Mouse (Mus musculus) limb, embryonic 12.5 days (tissue): ENCODE results near the gene Aar2. TPM values are rescaled to one million over a fixed set of nuclear protein-coding genes. Genes with fewer than 3 reads are reported as not detected.
A peak's percentile ranks its signal among the peaks of the same experiment; 100 is the strongest.

Experiments used
- ATAC-seq: fragments of 200-750 bp; cut with Nextera tagmentation; 2 replicates; pipeline ENCODE4 v1.8.0; 2017; ENCODE audit warnings: low read depth, moderate TSS enrichment; ENCODE audit not compliant: insufficient number of reproducible peaks, insufficient read depth, low FRiP score, low TSS enrichment
- H3K27ac ChIP-seq: fragments of 300-500 bp; sonication (generic); 2 replicates; pipeline ENCODE4 v1.5.1; 2016; ENCODE audit warnings: mild to moderate bottlenecking, moderate library complexity
- H3K27me3 ChIP-seq: fragments of 300-500 bp; sonication (generic); 2 replicates; pipeline ENCODE4 v1.6.1; 2016; ENCODE audit warnings: mild to moderate bottlenecking, moderate library complexity
- H3K36me3 ChIP-seq: fragments of 300-500 bp; sonication (generic); 2 replicates; pipeline ENCODE4 v1.6.1; 2016; ENCODE audit warnings: mild to moderate bottlenecking, moderate library complexity
- H3K4me1 ChIP-seq: fragments of 300-500 bp; sonication (generic); replicated peaks from 2 replicates; pipeline ENCODE4 v1.6.1; 2016
- H3K4me2 ChIP-seq: fragments of 300-500 bp; sonication (generic); 2 replicates; pipeline ENCODE4 v1.6.1; 2016; ENCODE audit warnings: mild to moderate bottlenecking, moderate library complexity
- H3K4me3 ChIP-seq: fragments of 300-500 bp; sonication (generic); replicated peaks from 2 replicates; pipeline ENCODE4 v1.5.1; 2016; ENCODE audit warnings: mild to moderate bottlenecking
- H3K9ac ChIP-seq: fragments of 300-500 bp; sonication (generic); replicated peaks from 2 replicates; pipeline ENCODE4 v1.6.1; 2016; ENCODE audit warnings: mild to moderate bottlenecking, moderate library complexity
- H3K9me3 ChIP-seq: fragments of 300-500 bp; sonication (generic); 2 replicates; pipeline ENCODE4 v1.6.1; 2016; ENCODE audit warnings: mild to moderate bottlenecking, moderate library complexity
- WGBS: fragments of 180-500 bp; shearing (Covaris S2); methylation state at CpG from one replicate; pipeline ENCODE4 v1.1.7; 2016; 5-methylcytosine and 5-hydroxymethylcytosine counted together
- polyA plus RNA-seq: library from polyadenylated mRNA; unstranded; fragments of >200 nt; fragmentation: Nextera tagmentation; extraction: Ambion mirVana; gene quantifications from 2 replicates; pipeline ENCODE4 v1.2.1, GENCODE M21; 2016

The Aar2 gene
- polyA plus RNA-seq, 1 experiment from 2014 or later = 43.4 TPM

GRCm38 (mm10) chr2:156602581-156602980 lies 55.2 kb downstream of the Aar2 start:
- H3K27ac ChIP-seq = no peak overlapping the region
- H3K4me2 ChIP-seq = no peak overlapping the region
- no peak overlapping the region for H3K9ac ChIP-seq
- H3K4me3 ChIP-seq = no peak overlapping the region
- H3K4me1 ChIP-seq = no peaks in the 10 kb centered on the region
- WGBS = 83% methylated on average over 7 of the region's 7 CpGs
- ATAC-seq = no peak
- H3K27me3 ChIP-seq = no peaks in the 10 kb centered on the region; the same call in none of the 2 replicates
- H3K9me3 ChIP-seq = no peaks in the 10 kb centered on the region
- no peaks in the 10 kb centered on the region for H3K36me3 ChIP-seq

DNA sequence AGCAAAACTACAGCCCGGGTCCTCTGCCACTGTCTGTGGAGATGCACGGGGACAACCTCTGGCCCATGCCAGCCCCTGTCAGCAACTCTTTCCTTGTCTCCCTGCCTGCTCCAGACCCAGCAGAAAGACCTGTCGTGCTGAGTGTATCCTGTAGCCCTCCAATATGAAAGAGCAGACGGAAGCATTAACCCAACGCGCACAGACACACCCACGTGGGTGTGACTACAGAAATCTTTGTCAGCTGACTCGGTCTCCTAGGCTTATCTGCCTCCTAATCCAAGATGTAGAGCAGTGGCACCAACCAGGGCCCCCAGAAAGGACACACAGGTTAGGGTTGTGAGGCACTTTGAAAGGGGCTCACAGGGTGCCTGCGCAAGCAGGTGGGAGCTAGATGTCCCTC lies 56.3 kb downstream of the Aar2 start:
- Histone ChIP-seq H3K9me3 (no peaks in the 10 kb centered on the region), H3K4me3 (no peak overlapping the region), H3K36me3 (no peaks in the 10 kb centered on the region), H3K27ac (no peak overlapping the region), H3K9ac (no peak overlapping the region), H3K4me1 (no peaks in the 10 kb centered on the region), H3K27me3 (peaks cover 9% of the 10 kb centered on the region), H3K4me2 (no peak overlapping the region)
- 86% methylated on average over 9 of the region's 9 CpGs for WGBS
- ATAC-seq = no peak

DNA sequence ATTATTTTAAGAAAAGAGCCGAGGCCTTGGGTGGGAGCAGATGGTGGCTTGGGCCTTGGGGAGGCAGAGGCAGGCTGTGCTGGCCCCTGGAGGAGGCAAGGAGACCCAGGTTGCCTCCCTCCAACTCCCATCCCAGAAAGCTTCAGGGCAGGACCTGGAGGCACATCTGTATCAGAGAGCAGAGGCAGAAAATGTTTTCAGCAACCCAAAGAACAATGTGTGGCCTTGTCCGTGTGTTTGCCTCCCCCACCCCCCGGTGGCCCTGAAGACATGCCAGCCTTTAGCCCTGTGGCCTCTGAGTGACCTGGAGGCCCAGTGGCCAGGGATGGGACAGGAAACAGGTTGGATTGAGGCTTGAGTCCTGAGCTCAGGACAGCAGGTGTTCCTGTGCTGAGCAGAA lies 57.8 kb downstream of the Aar2 start:
- H3K4me3 ChIP-seq = no peak overlapping the region
- no peak overlapping the region for H3K27ac ChIP-seq
- WGBS = 71% methylated on average over 3 of the region's 3 CpGs

GRCm38 (mm10) chr2:156605971-156606370 lies 58.6 kb downstream of the Aar2 start:
- H3K27ac ChIP-seq = no peak overlapping the region
- H3K4me1 ChIP-seq = no peaks in the 10 kb centered on the region
- H3K36me3 ChIP-seq = no peaks in the 10 kb centered on the region
- WGBS = 82% methylated on average over 5 of the region's 5 CpGs
- ATAC-seq = no peak
- no peak overlapping the region for H3K4me2 ChIP-seq
- H3K27me3 ChIP-seq = peaks cover 24% of the 10 kb centered on the region
- no peak overlapping the region for H3K4me3 ChIP-seq
- H3K9ac ChIP-seq = no peak overlapping the region
- no peaks in the 10 kb centered on the region for H3K9me3 ChIP-seq

More for the DNA sequence above, 57.8 kb downstream of the Aar2 start:
- ATAC-seq = no peak
- peaks cover 20% of the 10 kb centered on the region for H3K27me3 ChIP-seq
- H3K4me1 ChIP-seq = no peaks in the 10 kb centered on the region
- no peaks in the 10 kb centered on the region for H3K36me3 ChIP-seq
- no peak overlapping the region for H3K4me2 ChIP-seq
- H3K9ac ChIP-seq = no peak overlapping the region
- H3K9me3 ChIP-seq = no peaks in the 10 kb centered on the region

DNA sequence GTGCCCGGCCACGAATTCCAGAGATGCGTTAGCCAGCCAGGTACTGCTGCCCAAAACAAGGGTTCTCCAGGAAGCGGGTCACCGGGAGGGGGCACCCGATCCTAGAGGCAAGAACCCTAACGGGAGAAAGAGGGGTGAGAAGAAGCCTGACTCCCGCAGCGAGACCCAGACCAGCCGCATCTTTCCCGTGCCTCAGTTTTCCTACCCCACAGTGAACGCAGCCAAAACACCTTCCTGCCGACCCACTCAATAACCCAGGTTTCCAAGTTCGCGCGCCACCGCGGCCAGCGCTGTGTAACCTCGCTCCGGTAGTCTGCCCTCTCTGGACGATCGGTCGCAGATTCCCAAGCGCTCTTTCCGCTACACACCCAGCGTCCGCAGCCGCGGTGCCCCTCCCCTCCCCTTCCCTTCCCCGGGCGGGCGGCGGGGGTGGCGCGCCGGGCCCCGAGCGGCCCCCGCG lies 65.7 kb downstream of the Aar2 start:
- WGBS = under 1% methylated on average over 32 of the region's 41 CpGs
- no peak overlapping the region for H3K27ac ChIP-seq

GRCm38 (mm10) chr2:156613541-156614257 lies 66.3 kb downstream of the Aar2 start, which contains the start of gene Dlgap4:
TSS of gene Dlgap4 (plus strand) at chr2:156613705.
- H3K27ac ChIP-seq = no peak within 1 kb of the TSS
- peaks cover 88% of the 10 kb centered on the region for H3K27me3 ChIP-seq
- WGBS = under 1% methylated on average over 79 of the region's 103 CpGs

More for the DNA sequence above, 65.7 kb downstream of the Aar2 start:
- peak overlapping the region; percentile 70 for H3K4me3 ChIP-seq
- peak overlapping the region; percentile 99 for H3K4me2 ChIP-seq
- H3K4me1 ChIP-seq = peaks cover 19% of the 10 kb centered on the region
- 0 out of 2 replicates have a peak, but pooled peaks have one; percentile 7 for ATAC-seq
- no peaks in the 10 kb centered on the region for H3K9me3 ChIP-seq
- peaks cover 88% of the 10 kb centered on the region for H3K27me3 ChIP-seq
- peak overlapping the region; percentile 70 for H3K9ac ChIP-seq
- H3K36me3 ChIP-seq = no peaks in the 10 kb centered on the region

DNA sequence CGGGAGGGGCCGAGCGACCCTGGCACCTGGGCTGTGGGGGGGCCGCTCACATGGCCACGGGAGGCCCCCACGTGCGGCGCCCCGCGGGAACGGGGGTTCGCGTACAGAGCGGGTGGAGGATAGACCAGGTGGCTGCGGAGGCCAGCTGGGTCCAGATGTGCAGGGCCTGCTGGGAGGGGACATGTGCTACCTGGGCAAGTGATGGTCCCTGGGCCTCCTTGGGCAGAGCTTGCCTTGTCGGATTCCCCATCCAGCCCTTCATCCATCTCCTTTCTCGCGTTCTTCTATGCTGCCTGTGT lies 66.8 kb downstream of the Aar2 start:
- Histone ChIP-seq H3K27me3 (peaks cover 89% of the 10 kb centered on the region), H3K9me3 (no peaks in the 10 kb centered on the region), H3K4me2 (peak overlapping the region; percentile 99), H3K27ac (no peak overlapping the region), H3K9ac (peak overlapping the region; percentile 70), H3K4me1 (peaks cover 19% of the 10 kb centered on the region), H3K36me3 (no peaks in the 10 kb centered on the region), H3K4me3 (peak overlapping the region; percentile 70)
- ATAC-seq = 0 out of 2 replicates have a peak, but pooled peaks have one; percentile 7
- WGBS = 1% methylated on average over 18 of the region's 18 CpGs

More at GRCm38 (mm10) chr2:156613541-156614257, 66.3 kb downstream of the Aar2 start, which contains the start of gene Dlgap4:
- Histone ChIP-seq H3K4me1 (peaks cover 19% of the 10 kb centered on the region), H3K4me3 (peak within 1 kb of the TSS; percentile 70), H3K4me2 (peak within 1 kb of the TSS; percentile 99), H3K9ac (peak within 1 kb of the TSS; percentile 70), H3K36me3 (no peaks in the 10 kb centered on the region), H3K9me3 (no peaks in the 10 kb centered on the region)
- peak; percentile 50; the same call in 1 of the 2 replicates for ATAC-seq

GRCm38 (mm10) chr2:156614661-156615654 lies 67.6 kb downstream of the Aar2 start:
- Histone ChIP-seq H3K27ac (no peak overlapping the region), H3K36me3 (no peaks in the 10 kb centered on the region), H3K4me2 (peak overlapping the region; percentile 99), H3K4me3 (peak overlapping the region; percentile 70), H3K4me1 (peaks cover 19% of the 10 kb centered on the region), H3K9me3 (no peaks in the 10 kb centered on the region), H3K9ac (peak overlapping the region; percentile 70), H3K27me3 (peaks cover 91% of the 10 kb centered on the region)
- WGBS = 7% methylated on average over 31 of the region's 31 CpGs
- no peak for ATAC-seq

DNA sequence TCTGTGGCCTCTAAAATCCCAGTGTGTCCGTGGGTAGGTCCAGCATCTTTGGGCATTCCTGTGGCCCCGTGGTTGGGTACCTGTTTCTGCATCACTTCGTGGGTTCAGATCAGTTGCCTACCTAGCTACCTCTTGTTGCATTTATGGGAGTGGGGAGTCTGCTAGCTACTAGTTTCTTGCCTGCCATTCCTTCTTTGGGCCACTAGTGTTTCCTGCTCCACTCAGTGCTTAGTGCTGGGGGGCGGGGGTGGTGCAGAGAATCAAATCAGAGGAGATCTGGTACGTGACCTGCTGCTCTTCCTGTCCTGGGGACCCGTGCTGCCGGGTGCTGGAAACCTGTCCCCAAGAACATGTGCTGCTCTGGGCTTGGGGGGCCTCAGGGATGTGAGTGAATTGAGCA lies 69.1 kb downstream of the Aar2 start:
- H3K9ac ChIP-seq = no peak overlapping the region
- WGBS = 80% methylated on average over 7 of the region's 7 CpGs
- no peak overlapping the region for H3K4me3 ChIP-seq
- no peaks in the 10 kb centered on the region for H3K36me3 ChIP-seq
- H3K27ac ChIP-seq = no peak overlapping the region
- H3K9me3 ChIP-seq = no peaks in the 10 kb centered on the region
- peaks cover 91% of the 10 kb centered on the region for H3K27me3 ChIP-seq
- no peak for ATAC-seq
- no peak overlapping the region for H3K4me2 ChIP-seq
- peaks cover 19% of the 10 kb centered on the region for H3K4me1 ChIP-seq

DNA sequence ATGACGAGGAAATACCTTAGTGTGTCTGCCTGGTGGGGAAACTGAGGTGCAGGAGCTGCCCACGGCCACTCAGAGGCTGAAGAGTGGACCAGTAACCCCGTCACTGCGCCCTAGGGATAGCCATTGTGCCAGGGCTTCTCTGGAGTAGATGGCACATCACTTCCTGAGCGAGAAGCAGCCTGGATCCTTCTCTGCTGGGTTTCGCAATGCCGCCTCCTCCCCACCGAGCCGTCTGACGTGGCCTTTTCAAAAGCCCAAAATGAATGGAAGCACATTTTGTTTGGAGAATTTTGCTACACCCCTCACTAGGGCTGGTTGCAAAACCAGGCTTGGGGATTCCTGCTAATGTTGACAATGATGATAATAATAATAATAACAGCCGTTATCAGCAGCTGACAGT lies 70.2 kb downstream of the Aar2 start:
- Histone ChIP-seq H3K4me1 (peaks cover 19% of the 10 kb centered on the region), H3K4me3 (no peak overlapping the region), H3K27me3 (peaks cover 85% of the 10 kb centered on the region), H3K36me3 (no peaks in the 10 kb centered on the region), H3K4me2 (no peak overlapping the region), H3K9me3 (no peaks in the 10 kb centered on the region), H3K27ac (no peak overlapping the region), H3K9ac (no peak overlapping the region)
- WGBS = 50% methylated on average over 11 of the region's 11 CpGs
- no peak for ATAC-seq
